Mouse (Mus musculus) forebrain, embryonic 13.5 days (tissue): ENCODE measurements at regions not wholly inside any gene's neighbourhood (a gene's known extent, or its start where the extent isn't known, plus 50 kb on each side); places are given as distances from the start of the nearest gene placed in this dataset.

Experiments used
- ATAC-seq: fragments of 200-750 bp; cut with Nextera tagmentation; 2 replicates; pipeline ENCODE4 v1.8.0; 2017
- H3K27ac ChIP-seq: fragments of 300-500 bp; sonication (generic); 2 replicates; pipeline ENCODE4 v1.5.1; 2015; ENCODE audit warnings: inconsistent platforms, mild to moderate bottlenecking, moderate library complexity
- H3K27me3 ChIP-seq: fragments of 300-500 bp; sonication (generic); 2 replicates; pipeline ENCODE4 v1.6.1; 2015; ENCODE audit warnings: mild to moderate bottlenecking, inconsistent platforms
- H3K36me3 ChIP-seq: fragments of 300-500 bp; sonication (generic); 2 replicates; pipeline ENCODE4 v1.6.1; 2015; ENCODE audit warnings: mild to moderate bottlenecking, inconsistent platforms; ENCODE audit not compliant: poor library complexity, severe bottlenecking
- H3K4me1 ChIP-seq: fragments of 300-500 bp; sonication (generic); 2 replicates; pipeline ENCODE4 v1.6.1; 2015; ENCODE audit warnings: inconsistent platforms
- H3K4me2 ChIP-seq: fragments of 300-500 bp; sonication (generic); 2 replicates; pipeline ENCODE4 v1.6.1; 2015; ENCODE audit warnings: inconsistent platforms, mild to moderate bottlenecking, moderate library complexity
- H3K4me3 ChIP-seq: fragments of 300-500 bp; sonication (generic); 2 replicates; pipeline ENCODE4 v1.5.1; 2015; ENCODE audit warnings: mild to moderate bottlenecking, inconsistent platforms
- H3K9ac ChIP-seq: fragments of 300-500 bp; sonication (generic); 2 replicates; pipeline ENCODE4 v1.6.1; 2015; ENCODE audit warnings: mild to moderate bottlenecking, inconsistent platforms
- H3K9me3 ChIP-seq: fragments of 300-500 bp; sonication (generic); replicated peaks from 2 replicates; pipeline ENCODE4 v1.6.1; 2016; ENCODE audit warnings: inconsistent platforms
- WGBS: fragments of 180-500 bp; shearing (Covaris S2); methylation state at CpG from one replicate; pipeline ENCODE4 v1.1.7; 2015; 5-methylcytosine and 5-hydroxymethylcytosine counted together

DNA sequence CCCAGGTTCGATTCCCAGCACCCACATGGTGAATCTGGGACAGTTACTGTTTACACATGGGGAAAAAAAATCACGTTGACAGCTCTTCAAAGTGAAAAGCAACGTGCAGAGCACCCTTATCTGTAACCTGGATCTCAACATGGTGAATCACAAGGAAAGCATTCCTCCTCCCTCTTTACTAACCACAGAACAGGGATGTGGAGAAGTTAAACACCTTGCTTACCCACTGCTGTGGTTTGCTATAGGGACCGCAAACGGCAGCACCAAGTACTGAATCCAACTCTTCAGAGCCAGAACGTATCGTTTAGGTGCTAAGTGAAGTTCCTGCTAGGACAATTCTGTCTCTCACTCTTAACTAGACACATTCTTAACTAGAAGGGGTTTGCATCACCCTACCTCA is 210.0 kb downstream of the Sptssa start:
- Histone ChIP-seq H3K27ac (no peak overlapping the region), H3K9me3 (no peaks in the 10 kb centered on the region), H3K4me2 (no peak overlapping the region), H3K27me3 (no peaks in the 10 kb centered on the region), H3K4me3 (no peak overlapping the region), H3K4me1 (no peaks in the 10 kb centered on the region; the same call in 1 of the 2 replicates), H3K9ac (no peak overlapping the region), H3K36me3 (no peaks in the 10 kb centered on the region)
- ATAC-seq = no peak
- 94% methylated on average over 7 of the region's 7 CpGs for WGBS

DNA sequence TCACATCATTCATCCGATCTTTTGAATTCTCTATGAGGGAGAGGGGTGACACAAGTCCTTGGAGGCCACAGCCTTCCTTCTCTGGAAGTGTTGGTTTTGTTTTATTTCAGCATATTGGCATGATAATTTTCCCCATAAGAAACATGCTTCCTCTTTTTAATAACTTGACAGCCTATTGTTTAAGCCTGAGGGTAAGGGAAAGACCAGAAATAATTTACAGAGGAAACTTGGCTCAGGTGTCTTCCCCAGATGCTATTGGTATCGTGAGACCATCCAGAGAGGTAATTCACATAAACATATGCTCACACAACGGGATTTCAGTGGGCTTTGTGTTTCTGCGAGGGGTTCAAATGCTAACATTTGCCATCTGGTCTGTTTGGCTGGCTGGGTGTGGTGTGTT is 212.0 kb downstream of the Sptssa start:
- H3K4me3 ChIP-seq = no peak overlapping the region
- ATAC-seq = no peak
- H3K27me3 ChIP-seq = no peaks in the 10 kb centered on the region
- no peaks in the 10 kb centered on the region for H3K9me3 ChIP-seq
- H3K36me3 ChIP-seq = no peaks in the 10 kb centered on the region
- peaks cover 4% of the 10 kb centered on the region; the same call in 1 of the 2 replicates for H3K4me1 ChIP-seq
- H3K9ac ChIP-seq = no peak overlapping the region
- no peak overlapping the region for H3K4me2 ChIP-seq
- WGBS = 64% methylated on average over 4 of the region's 4 CpGs
- no peak overlapping the region for H3K27ac ChIP-seq

DNA sequence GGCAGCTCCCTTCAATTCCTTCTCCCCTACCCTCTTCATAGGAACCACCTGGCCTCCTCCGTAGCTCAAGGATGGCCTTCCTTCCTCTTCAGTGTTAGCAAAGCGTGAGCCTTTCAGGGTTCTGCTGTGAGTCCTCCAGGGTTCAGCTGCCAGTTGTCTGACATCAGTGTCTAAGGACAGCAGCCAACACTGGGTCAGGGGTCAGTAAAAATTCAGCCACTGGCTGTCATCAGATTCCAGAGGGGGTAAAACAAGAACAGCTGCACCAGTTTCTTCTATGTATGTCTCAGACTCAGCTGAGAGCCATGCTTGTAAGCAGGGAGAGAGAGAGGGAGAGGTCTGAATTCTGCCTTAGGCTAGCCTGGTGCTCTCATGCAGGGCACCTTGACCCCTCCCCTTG is 213.1 kb downstream of the Sptssa start:
- Histone ChIP-seq H3K27me3 (no peaks in the 10 kb centered on the region), H3K4me3 (no peak overlapping the region), H3K4me2 (no peak overlapping the region), H3K9ac (no peak overlapping the region), H3K4me1 (peaks cover 11% of the 10 kb centered on the region), H3K9me3 (no peaks in the 10 kb centered on the region), H3K27ac (no peak overlapping the region), H3K36me3 (no peaks in the 10 kb centered on the region)
- no peak for ATAC-seq
- 89% methylated on average over 2 of the region's 2 CpGs for WGBS

DNA sequence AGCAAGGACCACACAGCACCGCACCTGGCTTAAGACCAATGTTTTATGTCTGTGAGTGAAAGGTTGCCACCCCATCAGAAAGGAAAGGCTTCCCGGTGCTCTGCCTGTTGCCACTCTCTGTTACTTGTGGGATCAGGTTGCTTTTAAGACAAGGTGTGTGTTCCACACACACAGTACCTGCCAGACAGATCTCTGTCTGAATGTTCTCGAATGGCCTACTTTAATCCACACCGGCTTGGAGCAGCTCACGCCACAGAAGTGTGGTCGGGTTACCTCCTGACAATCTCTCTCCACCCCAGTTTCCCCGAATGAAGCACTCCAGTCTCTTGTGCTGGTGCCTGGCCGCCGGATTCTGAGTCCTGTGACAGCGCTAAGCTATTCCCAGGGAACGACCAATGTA is 214.0 kb downstream of the Sptssa start:
- Histone ChIP-seq H3K4me1 (peaks cover 11% of the 10 kb centered on the region), H3K4me3 (no peak overlapping the region), H3K4me2 (no peak overlapping the region), H3K27ac (no peak overlapping the region), H3K36me3 (no peaks in the 10 kb centered on the region), H3K9me3 (no peaks in the 10 kb centered on the region), H3K9ac (no peak overlapping the region), H3K27me3 (no peaks in the 10 kb centered on the region)
- ATAC-seq = no peak
- WGBS = 80% methylated on average over 11 of the region's 11 CpGs

DNA sequence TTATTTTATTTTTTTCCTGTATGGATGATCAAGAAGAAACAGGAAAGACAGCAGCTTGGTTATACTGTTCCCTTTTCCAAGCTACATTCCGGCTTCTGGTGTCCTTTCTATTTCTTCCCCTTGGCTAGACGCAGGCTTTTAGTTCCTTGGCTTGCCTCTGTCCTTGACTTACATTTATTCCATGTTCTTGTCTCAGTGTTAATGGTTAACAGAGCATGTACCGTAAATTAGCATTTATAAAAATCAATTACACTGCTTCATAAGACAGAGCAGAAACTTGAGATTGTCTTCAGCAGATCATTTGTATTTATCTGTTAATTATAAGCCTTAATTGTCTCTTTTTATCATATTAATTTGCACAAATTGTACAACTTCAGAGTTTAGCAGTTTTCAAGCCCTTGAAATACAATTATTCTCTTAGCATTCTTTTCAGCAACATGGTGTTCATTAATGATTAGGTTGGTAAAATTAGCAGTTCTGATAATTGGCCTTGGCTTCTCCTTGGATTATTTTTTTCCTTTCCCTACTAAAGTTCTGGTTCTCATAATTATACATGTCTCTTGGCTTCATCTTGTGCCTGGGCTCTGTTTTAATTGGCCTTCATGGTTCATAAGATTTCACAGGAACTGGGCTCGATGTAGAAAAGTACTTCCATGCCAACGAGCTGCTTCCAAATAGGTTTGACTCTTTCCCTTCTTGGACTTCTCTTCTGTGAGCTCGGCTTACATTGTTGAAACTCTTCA is 215.4 kb downstream of the Sptssa start:
- no peak overlapping the region for H3K4me3 ChIP-seq
- H3K4me1 ChIP-seq = peaks cover 11% of the 10 kb centered on the region
- H3K9ac ChIP-seq = no peak overlapping the region
- H3K27me3 ChIP-seq = no peaks in the 10 kb centered on the region
- no peak overlapping the region for H3K4me2 ChIP-seq
- no peaks in the 10 kb centered on the region for H3K36me3 ChIP-seq
- no peak overlapping the region for H3K27ac ChIP-seq
- H3K9me3 ChIP-seq = no peaks in the 10 kb centered on the region
- 50% methylated on average over 6 of the region's 6 CpGs for WGBS
- ATAC-seq = peak; percentile 58; the same call in 1 of the 2 replicates

DNA sequence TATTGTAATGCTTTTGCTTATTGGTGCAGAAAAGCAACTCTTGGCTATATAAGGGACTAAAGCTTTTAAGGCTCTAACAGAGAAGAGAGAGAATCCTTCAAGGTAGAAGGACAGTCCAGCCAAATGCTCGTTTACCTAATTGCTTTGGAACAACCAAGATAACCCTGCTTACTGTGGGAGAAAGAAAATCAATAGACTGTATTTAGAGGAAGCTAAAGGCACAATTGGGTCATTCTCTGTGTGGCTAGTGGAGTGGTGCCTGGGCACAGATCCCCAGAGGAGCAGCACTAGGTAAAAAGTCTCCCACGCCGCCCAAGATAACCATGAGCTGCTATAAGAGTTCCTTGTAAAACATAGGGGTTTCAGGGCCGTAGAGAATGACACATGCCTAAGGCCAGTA is 217.6 kb downstream of the Sptssa start:
- no peak overlapping the region for H3K27ac ChIP-seq
- H3K9me3 ChIP-seq = no peaks in the 10 kb centered on the region
- WGBS = 75% methylated on average over 4 of the region's 4 CpGs
- H3K36me3 ChIP-seq = no peaks in the 10 kb centered on the region
- H3K4me2 ChIP-seq = no peak overlapping the region
- H3K4me1 ChIP-seq = peaks cover 11% of the 10 kb centered on the region
- no peak for ATAC-seq
- no peak overlapping the region for H3K9ac ChIP-seq
- no peak overlapping the region for H3K4me3 ChIP-seq
- no peaks in the 10 kb centered on the region for H3K27me3 ChIP-seq

DNA sequence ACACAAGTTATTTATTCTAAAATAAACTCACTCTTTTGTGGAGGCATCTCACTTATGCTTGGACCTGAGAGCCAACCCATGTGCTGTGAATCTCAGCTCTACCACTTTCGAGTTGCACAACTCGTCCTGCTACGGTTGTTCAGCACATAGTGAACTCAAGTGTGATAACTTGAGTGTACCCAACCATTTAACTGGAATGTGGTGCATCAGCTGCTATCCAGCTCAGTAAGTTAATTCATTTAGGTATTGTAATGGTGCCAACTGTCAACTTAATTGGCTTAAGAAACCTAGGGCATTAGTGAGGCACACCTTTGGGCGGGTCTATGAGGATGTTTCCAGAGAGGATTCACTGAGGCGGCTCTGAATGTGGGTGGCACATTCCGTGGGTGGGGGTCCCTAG is 221.6 kb upstream of the Egln3 start:
- Histone ChIP-seq H3K27ac (no peak overlapping the region), H3K9me3 (no peaks in the 10 kb centered on the region), H3K4me1 (no peaks in the 10 kb centered on the region), H3K4me3 (no peak overlapping the region), H3K36me3 (no peaks in the 10 kb centered on the region), H3K9ac (no peak overlapping the region), H3K4me2 (no peak overlapping the region), H3K27me3 (no peaks in the 10 kb centered on the region)
- WGBS = 83% methylated on average over 6 of the region's 6 CpGs
- no peak for ATAC-seq

DNA sequence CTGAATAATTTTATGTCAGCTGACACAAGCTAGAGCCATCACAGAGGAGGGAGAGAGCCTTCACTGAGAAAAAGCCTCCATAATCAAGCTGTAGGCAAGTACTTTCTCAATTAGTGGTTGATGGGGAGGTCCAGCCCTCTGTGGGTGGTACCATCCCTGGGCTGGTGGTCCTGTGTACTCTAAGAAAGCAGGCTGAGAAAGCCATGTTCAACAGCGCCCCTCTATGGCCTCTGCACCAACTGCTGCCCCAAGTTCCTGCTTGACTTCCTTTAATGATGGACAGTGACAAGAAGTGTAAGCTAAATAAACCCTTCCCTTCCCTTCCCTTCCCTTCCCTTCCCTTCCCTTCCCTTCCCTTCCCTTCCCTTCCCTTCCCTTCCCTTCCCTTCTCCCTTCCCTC is 211.2 kb upstream of the Egln3 start:
- WGBS = 41% methylated on average over 1 of the region's 1 CpGs
- Histone ChIP-seq H3K27me3 (no peaks in the 10 kb centered on the region), H3K4me3 (no peak overlapping the region), H3K9me3 (no peaks in the 10 kb centered on the region), H3K27ac (no peak overlapping the region), H3K4me2 (no peak overlapping the region), H3K9ac (no peak overlapping the region), H3K4me1 (peaks cover 13% of the 10 kb centered on the region), H3K36me3 (no peaks in the 10 kb centered on the region)
- ATAC-seq = no peak

DNA sequence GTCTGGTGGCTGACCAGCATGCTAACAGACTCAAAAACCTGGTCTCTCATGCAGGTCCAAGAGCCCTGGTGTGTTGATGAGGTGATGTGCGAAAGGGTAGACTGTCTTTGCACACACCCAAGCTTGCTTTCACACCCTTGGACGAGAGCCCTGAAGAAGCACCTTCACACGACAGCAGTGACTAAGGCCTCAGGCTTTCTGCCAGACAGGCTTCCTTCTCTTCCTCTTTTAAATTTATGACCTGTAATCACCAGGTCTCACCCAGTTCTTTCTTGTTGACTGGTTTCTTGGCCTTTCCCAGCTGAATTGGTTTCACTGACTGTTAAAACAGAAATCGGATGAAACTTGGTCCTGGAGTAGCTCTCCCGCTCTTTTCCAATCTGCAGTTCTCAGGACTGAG is 210.5 kb upstream of the Egln3 start:
- ATAC-seq = no peak
- Histone ChIP-seq H3K27me3 (no peaks in the 10 kb centered on the region), H3K4me1 (peaks cover 14% of the 10 kb centered on the region), H3K4me3 (no peak overlapping the region), H3K27ac (no peak overlapping the region), H3K36me3 (no peaks in the 10 kb centered on the region), H3K9me3 (no peaks in the 10 kb centered on the region), H3K4me2 (no peak overlapping the region), H3K9ac (no peak overlapping the region)
- WGBS = 82% methylated on average over 5 of the region's 5 CpGs

DNA sequence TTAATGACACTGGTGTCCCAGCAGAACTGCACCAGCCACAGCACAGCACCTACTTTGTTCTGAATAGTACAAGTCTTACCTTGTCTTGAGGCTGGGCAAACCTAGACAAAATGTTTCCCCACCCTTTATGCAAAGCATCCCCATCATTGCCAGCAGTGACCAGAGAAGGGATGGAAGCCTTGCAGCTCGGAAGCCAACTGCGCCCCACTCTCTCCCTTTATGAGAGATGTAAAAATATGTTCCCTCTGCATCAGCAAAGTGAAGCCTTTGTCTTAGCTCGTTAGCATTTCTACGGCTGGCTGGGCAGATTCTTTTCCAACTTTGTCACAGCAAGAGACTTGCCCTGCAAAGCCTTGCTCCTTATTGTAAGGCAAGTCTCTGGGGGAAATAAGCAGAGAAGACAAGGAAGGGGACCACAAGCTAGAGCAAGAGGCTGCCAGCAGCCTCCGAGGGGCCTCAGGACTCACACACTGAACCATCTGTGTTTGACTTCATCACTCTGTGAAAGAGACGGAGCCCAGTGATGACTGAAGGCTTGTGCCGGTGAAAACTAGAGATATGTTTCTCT is 206.5 kb upstream of the Egln3 start:
- WGBS = 10% methylated on average over 7 of the region's 7 CpGs
- no peak overlapping the region for H3K4me3 ChIP-seq
- no peak overlapping the region for H3K4me2 ChIP-seq
- H3K36me3 ChIP-seq = no peaks in the 10 kb centered on the region
- H3K4me1 ChIP-seq = peaks cover 20% of the 10 kb centered on the region
- no peak for ATAC-seq
- no peaks in the 10 kb centered on the region for H3K9me3 ChIP-seq
- peak overlapping the region; percentile 6; the same call in 1 of the 2 replicates for H3K9ac ChIP-seq
- H3K27me3 ChIP-seq = no peaks in the 10 kb centered on the region
- H3K27ac ChIP-seq = no peak overlapping the region

DNA sequence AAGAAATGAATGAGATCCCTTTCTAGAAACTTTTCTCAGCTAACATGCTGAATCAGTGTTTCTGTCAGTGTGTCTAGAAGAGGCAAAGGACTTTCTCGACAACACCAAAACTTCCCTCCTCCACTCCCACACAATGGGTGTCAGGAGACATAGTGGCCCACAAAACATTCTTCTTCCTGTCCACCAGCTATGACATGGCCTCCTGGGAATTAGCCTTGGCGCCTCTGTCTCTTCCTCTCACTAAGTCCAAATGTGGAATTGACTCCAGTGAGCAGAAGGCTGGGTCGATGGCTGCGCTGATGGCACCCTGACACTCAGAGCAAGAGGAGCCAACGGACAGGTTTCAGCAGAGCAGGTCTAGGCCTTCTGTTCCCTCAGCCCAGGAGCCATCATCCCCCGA is 205.2 kb upstream of the Egln3 start:
- Histone ChIP-seq H3K9ac (no peak overlapping the region), H3K4me2 (no peak overlapping the region), H3K27me3 (no peaks in the 10 kb centered on the region), H3K27ac (no peak overlapping the region), H3K36me3 (no peaks in the 10 kb centered on the region), H3K4me1 (peaks cover 20% of the 10 kb centered on the region), H3K9me3 (no peaks in the 10 kb centered on the region), H3K4me3 (no peak overlapping the region)
- ATAC-seq = no peak
- WGBS = 86% methylated on average over 6 of the region's 6 CpGs

DNA sequence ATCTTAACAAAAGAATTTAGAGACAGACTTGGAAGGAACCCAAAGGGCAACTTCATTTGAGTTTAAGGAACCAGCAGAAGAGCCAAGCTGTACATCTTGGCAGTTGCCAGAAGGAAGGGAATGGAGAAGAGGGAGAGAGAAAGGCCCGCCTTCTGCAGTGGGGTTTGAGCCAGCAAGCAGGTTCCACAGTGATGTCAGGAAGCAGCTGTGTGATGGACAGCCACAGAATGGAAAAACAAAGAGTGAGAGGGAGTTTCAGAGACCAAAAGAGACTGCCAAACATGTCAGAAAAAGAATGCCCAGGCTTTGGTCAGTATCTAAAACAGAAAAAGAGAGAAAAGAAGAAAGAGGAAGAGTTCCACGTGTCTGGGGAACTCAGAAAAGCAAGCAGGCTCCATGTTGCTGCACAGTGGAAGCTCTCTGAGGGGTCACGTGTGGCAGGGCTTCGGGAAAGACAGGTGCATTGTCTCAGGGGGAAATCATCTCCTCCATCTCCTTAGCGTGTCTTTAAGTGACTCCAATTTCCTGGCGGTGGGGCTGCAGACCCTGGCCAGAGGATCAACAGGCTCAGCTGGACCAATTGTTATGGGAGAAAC is 203.7 kb upstream of the Egln3 start:
- WGBS = 61% methylated on average over 6 of the region's 6 CpGs

More for the DNA sequence above, 203.7 kb upstream of the Egln3 start:
- no peaks in the 10 kb centered on the region for H3K27me3 ChIP-seq
- no peak overlapping the region for H3K4me2 ChIP-seq
- peaks cover 20% of the 10 kb centered on the region for H3K4me1 ChIP-seq
- H3K27ac ChIP-seq = no peak overlapping the region
- no peak overlapping the region for H3K4me3 ChIP-seq
- no peaks in the 10 kb centered on the region for H3K9me3 ChIP-seq
- H3K9ac ChIP-seq = no peak overlapping the region
- no peaks in the 10 kb centered on the region for H3K36me3 ChIP-seq
- no peak for ATAC-seq
